Mouse (Mus musculus) liver, adult 2 months (tissue): Measurements from ENCODE around the gene Slc1a5.

Experiments
- CTCF ChIP-seq: fragments of 200-500 bp; IDR thresholded peaks from 2 replicates; pipeline ENCODE4 v1.5.1; 2011; ENCODE audit warnings: low read depth, low read length, control low read depth
- POLR2A ChIP-seq: fragments of 200-500 bp; IDR thresholded peaks from 2 replicates; pipeline ENCODE4 v1.6.1; 2011; ENCODE audit warnings: low read length, control low read depth; ENCODE audit not compliant: insufficient read depth; ENCODE audit errors: extremely low read depth

- no peak for TF ChIP-seq CTCF
- TF ChIP-seq POLR2A, result no peak
Measured at GRCm38 (mm10) chr7:16810399-16810919, 29.3 kb downstream of the Slc1a5 start.
